ENCODE assay signal across 8 mouse cellular contexts in genomic region chr1:44041797-44042554, GRCm38 (mm10). TPM values are rescaled to one million over a fixed set of nuclear protein-coding genes. Genes with fewer than 3 reads are reported as not detected.
DNase-seq lines count a peak whose midpoint lies in the region; ATAC-seq and TF ChIP-seq lines count a peak whose summit lies in the region.

No protein-coding gene starts in this region.

- H3K4me3 ChIP-seq in ES-Bruce4 (ENCODE audit: low read depth, low read length): peak overlapping the region; percentile 59
- H3K4me3 ChIP-seq in embryonic fibroblast, embryonic 13.5 days (ENCODE audit: insufficient read depth, low read length): peak overlapping the region; percentile 35
- peak overlapping the region; percentile 51 for H3K4me3 ChIP-seq in liver, postnatal 0 days (ENCODE audit: low read depth, low read length)
- peak overlapping the region; percentile 47 for H3K4me3 ChIP-seq in neural tube, embryonic 13.5 days
- peak overlapping the region; percentile 52 for H3K4me3 ChIP-seq in stomach, postnatal 0 days (ENCODE audit: low read depth, low read length)

- H3K9me3 ChIP-seq in ES-Bruce4 (replicated peaks; ENCODE audit: control insufficient read depth, insufficient read depth, low read length, poor library complexity, severe bottlenecking): no peaks in the 10 kb centered on the region
- H3K9me3 ChIP-seq in liver, postnatal 0 days (ENCODE audit: low read length): no peaks in the 10 kb centered on the region
- no peaks in the 10 kb centered on the region for H3K9me3 ChIP-seq in neural tube, embryonic 13.5 days
- no peaks in the 10 kb centered on the region for H3K9me3 ChIP-seq in stomach, postnatal 0 days (ENCODE audit: control insufficient read depth, low read length)

- WGBS in liver, postnatal 0 days (ENCODE audit: insufficient replicate concordance): 2% methylated on average over 17 of the region's 17 CpGs
- 3% methylated on average over 17 of the region's 17 CpGs for WGBS in neural tube, embryonic 13.5 days
- WGBS in stomach, postnatal 0 days: under 1% methylated on average over 17 of the region's 17 CpGs

- no peak for TF ChIP-seq POLR2A in ES-Bruce4 (IDR thresholded peaks at IDR 0.05; ENCODE audit: insufficient read depth, low read length)
- TF ChIP-seq POLR2A in brain, embryonic 14.5 days (IDR thresholded peaks at IDR 0.05; ENCODE audit: borderline replicate concordance, extremely low read depth, insufficient read depth, insufficient read length, poor library complexity, severe bottlenecking): no peak
- no peak for TF ChIP-seq POLR2A in embryonic fibroblast, embryonic 13.5 days (IDR thresholded peaks at IDR 0.05; ENCODE audit: low read depth, low read length)

- peak; percentile 64 for ATAC-seq in liver, postnatal 0 days
- peak; percentile 81 for ATAC-seq in neural tube, embryonic 13.5 days (ENCODE audit: low read depth)
- peak; percentile 69 for ATAC-seq in stomach, postnatal 0 days (ENCODE audit: low FRiP score, low TSS enrichment)

- H3K9ac ChIP-seq in ES-Bruce4 (ENCODE audit: low read depth, poor library complexity, severe bottlenecking): peak overlapping the region; percentile 28; the same call in 1 of the 2 replicates
- H3K9ac ChIP-seq in liver, postnatal 0 days (replicated peaks): peak overlapping the region; percentile 42; the same call in 1 of the 2 replicates
- peak overlapping the region; percentile 69 for H3K9ac ChIP-seq in neural tube, embryonic 13.5 days
- H3K9ac ChIP-seq in stomach, postnatal 0 days (ENCODE audit: low read length): peak overlapping the region; percentile 59

- intact Hi-C loops in heart, postnatal 10 days (cut with DNase I): loop anchor here (1.0 to 2.0 kb wide), 2 partner anchors 139 to 282 kb away; no protein-coding TSS in a partner anchor

- no peak for TF ChIP-seq EP300 in ES-Bruce4 (IDR thresholded peaks at IDR 0.05; ENCODE audit: insufficient read depth, low read depth, low read length)
- no peak for TF ChIP-seq EP300 in liver, postnatal 0 days (IDR thresholded peaks at IDR 0.05; ENCODE audit: low read depth)
- TF ChIP-seq EP300 in stomach, postnatal 0 days (optimal IDR thresholded peaks at IDR 0.05): no peak

- H3K27ac ChIP-seq in ES-Bruce4 (ENCODE audit: insufficient read depth, low read length): no peak overlapping the region
- H3K27ac ChIP-seq in embryonic fibroblast, embryonic 13.5 days (ENCODE audit: insufficient read depth, low read length): no peak overlapping the region
- H3K27ac ChIP-seq in liver, postnatal 0 days (ENCODE audit: low read depth): no peak overlapping the region
- H3K27ac ChIP-seq in neural tube, embryonic 13.5 days (replicated peaks): no peak overlapping the region
- no peak overlapping the region for H3K27ac ChIP-seq in stomach, postnatal 0 days (replicated peaks)

- H3K27me3 ChIP-seq in ES-Bruce4 (ENCODE audit: control insufficient read depth, insufficient read depth, low read length, poor library complexity, severe bottlenecking): no peaks in the 10 kb centered on the region
- no peaks in the 10 kb centered on the region for H3K27me3 ChIP-seq in liver, postnatal 0 days (ENCODE audit: insufficient read depth, low read length)
- H3K27me3 ChIP-seq in neural tube, embryonic 13.5 days: no peaks in the 10 kb centered on the region
- H3K27me3 ChIP-seq in stomach, postnatal 0 days (ENCODE audit: control insufficient read depth, insufficient read depth, low read length): no peaks in the 10 kb centered on the region

- DNase-seq in brain, embryonic 14.5 days (ENCODE audit: low read depth): peak; percentile 90
- DNase-seq in heart, postnatal 10 days: peak; percentile 52 to 77
- DNase-seq in kidney, postnatal 25 days: peak; percentile 53 to 71
- peak; percentile 56 for DNase-seq in liver, postnatal 0 days
- peak; percentile 66 for DNase-seq in stomach, postnatal 0 days (ENCODE audit: low spot score)

- H3K4me1 ChIP-seq in ES-Bruce4 (ENCODE audit: control insufficient read depth, insufficient read depth, low read length): no peaks in the 10 kb centered on the region
- no peaks in the 10 kb centered on the region for H3K4me1 ChIP-seq in embryonic fibroblast, embryonic 13.5 days (ENCODE audit: control insufficient read depth, insufficient read depth, low read length)
- peaks cover 4% of the 10 kb centered on the region for H3K4me1 ChIP-seq in liver, postnatal 0 days (ENCODE audit: insufficient read depth)
- H3K4me1 ChIP-seq in neural tube, embryonic 13.5 days (replicated peaks): peaks cover 8% of the 10 kb centered on the region
- no peaks in the 10 kb centered on the region for H3K4me1 ChIP-seq in stomach, postnatal 0 days (replicated peaks; ENCODE audit: control insufficient read depth, insufficient read depth)

- peak overlapping the region; percentile 75 for H3K4me2 ChIP-seq in liver, postnatal 0 days (ENCODE audit: low read depth, low read length)
- H3K4me2 ChIP-seq in neural tube, embryonic 13.5 days: peak overlapping the region; percentile 75
- H3K4me2 ChIP-seq in stomach, postnatal 0 days (replicated peaks; ENCODE audit: low read depth): peak overlapping the region; percentile 75

- H3K36me3 ChIP-seq in ES-Bruce4 (ENCODE audit: control insufficient read depth, insufficient read depth, low read length, poor library complexity, severe bottlenecking): no peaks in the 10 kb centered on the region
- H3K36me3 ChIP-seq in liver, postnatal 0 days (replicated peaks; ENCODE audit: insufficient read depth, low read length): no peaks in the 10 kb centered on the region
- H3K36me3 ChIP-seq in neural tube, embryonic 13.5 days: no peaks in the 10 kb centered on the region
- no peaks in the 10 kb centered on the region for H3K36me3 ChIP-seq in stomach, postnatal 0 days (ENCODE audit: control insufficient read depth, insufficient read depth, low read length)

- TF ChIP-seq CTCF in ES-Bruce4 (IDR thresholded peaks at IDR 0.05; ENCODE audit: low read depth, low read length): peak; percentile 27
- TF ChIP-seq CTCF in brain, embryonic 14.5 days (IDR thresholded peaks at IDR 0.05; ENCODE audit: borderline replicate concordance, extremely low read depth, insufficient read depth, insufficient read length): peak; percentile 77; the same call in 1 of the 2 replicates
- TF ChIP-seq CTCF in embryonic fibroblast, embryonic 13.5 days (IDR thresholded peaks at IDR 0.05; ENCODE audit: borderline replicate concordance, insufficient read depth, low read length): no peak; the same call in 1 of the 2 replicates
- peak; percentile 86 for TF ChIP-seq CTCF in liver, postnatal 0 days (IDR thresholded peaks at IDR 0.05; ENCODE audit: low read depth)
- TF ChIP-seq CTCF in stomach, postnatal 0 days (IDR thresholded peaks at IDR 0.05; ENCODE audit: low read depth): peak; percentile 92

RNA-seq across cellular contexts. Expression of gene Gm8251, which starts 19.8 kb away (rescaled TPM):
- not detected in 2 replicates for polyA plus RNA-seq in ES-Bruce4 (2011; ENCODE audit: insufficient read depth, insufficient read length, low read depth, missing spikeins)
- polyA plus RNA-seq in brain, embryonic 14.5 days (2012; rRNA removed): 0.15 and 0.23 TPM in 2 replicates
- 0.11 TPM in 1 of 2 replicates, not detected in the other for polyA plus RNA-seq in embryonic fibroblast, embryonic 13.5 days (2011; ENCODE audit: insufficient read length, low read depth, missing spikeins)
- total RNA-seq in heart, postnatal 10 days (2021): not detected
- 0.02 and 0.04 TPM in 2 replicates for polyA plus RNA-seq in liver, postnatal 0 days (2015; fragmentation: Nextera tagmentation; extraction: Ambion mirVana)
- polyA plus RNA-seq in neural tube, embryonic 13.5 days (2015; fragmentation: Nextera tagmentation; extraction: Ambion mirVana): 0.06 TPM in 1 of 2 replicates, not detected in the other
- polyA plus RNA-seq in stomach, postnatal 0 days (2015; fragmentation: Nextera tagmentation; extraction: Ambion mirVana): 0.01 and 0.04 TPM in 2 replicates

RNA-seq across cellular contexts. Expression of gene Mettl21c, which starts 22.1 kb away (rescaled TPM):
- polyA plus RNA-seq in ES-Bruce4 (2011; ENCODE audit: insufficient read depth, insufficient read length, low read depth, missing spikeins): not detected in 2 replicates
- polyA plus RNA-seq in brain, embryonic 14.5 days (2012; rRNA removed): 1.5 and 1.7 TPM in 2 replicates
- not detected in 2 replicates for polyA plus RNA-seq in embryonic fibroblast, embryonic 13.5 days (2011; ENCODE audit: insufficient read length, low read depth, missing spikeins)
- total RNA-seq in heart, postnatal 10 days (2021): not detected
- polyA plus RNA-seq in liver, postnatal 0 days (2015; fragmentation: Nextera tagmentation; extraction: Ambion mirVana): 0.08 and 0.12 TPM in 2 replicates
- polyA plus RNA-seq in neural tube, embryonic 13.5 days (2015; fragmentation: Nextera tagmentation; extraction: Ambion mirVana): 1.0 and 1.1 TPM in 2 replicates
- 0.29 and 0.47 TPM in 2 replicates for polyA plus RNA-seq in stomach, postnatal 0 days (2015; fragmentation: Nextera tagmentation; extraction: Ambion mirVana)
